Mouse (Mus musculus): ENCODE measurements at regions not wholly inside any gene's neighbourhood (a gene's known extent, or its start where the extent isn't known, plus 50 kb on each side); places are given as distances from the start of the nearest gene placed in this dataset.

DNA sequence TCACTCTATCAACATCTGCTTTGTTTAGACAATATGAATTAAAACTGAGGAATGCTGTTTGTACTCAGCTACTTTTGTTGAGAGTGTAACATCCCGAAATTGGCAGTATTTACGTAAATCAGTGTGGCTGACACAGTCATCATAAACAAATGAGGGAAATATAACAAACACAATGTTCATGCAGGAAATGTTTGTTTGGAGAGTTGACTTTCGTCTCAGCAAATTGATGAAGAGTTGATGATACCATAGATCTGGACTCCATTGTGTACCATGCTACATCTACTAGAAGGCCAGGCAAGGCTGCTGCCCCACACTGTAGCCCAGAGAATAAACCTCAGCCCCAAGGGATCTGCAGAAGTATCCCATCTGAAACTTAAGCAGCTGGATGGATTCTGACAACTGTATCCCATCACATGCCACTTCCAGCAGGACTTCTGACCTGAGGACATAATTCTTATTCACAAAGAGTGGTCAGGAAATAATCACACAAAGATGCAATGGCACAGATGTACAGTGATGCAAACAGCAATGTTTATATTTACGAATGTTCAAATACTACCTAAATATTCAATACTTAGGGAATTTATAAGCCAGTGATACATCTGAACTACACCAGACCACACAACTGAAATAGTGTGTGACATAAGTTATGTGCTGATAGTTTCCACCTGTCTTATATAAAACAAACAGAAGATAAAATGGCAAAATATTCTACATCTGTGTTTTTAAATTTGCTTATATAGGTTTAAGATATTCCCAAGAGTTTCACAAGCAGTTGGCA is 51.3 kb downstream of the Gm21897 start:
- Histone ChIP-seq H3K27ac (ENCODE audit: low read depth) (no peak overlapping the region), H3K27me3 (ENCODE audit: insufficient read depth, low read length) (no peaks in the 10 kb centered on the region), H3K4me3 (ENCODE audit: low read depth, low read length) (no peak overlapping the region), H3K9me3 (ENCODE audit: low read depth, low read length) (no peaks in the 10 kb centered on the region), H3K4me1 (ENCODE audit: insufficient read depth) (no peaks in the 10 kb centered on the region), H3K36me3 (ENCODE audit: insufficient read depth) (no peaks in the 10 kb centered on the region), H3K9ac (no peak overlapping the region), H3K4me2 (no peak overlapping the region)
- TF ChIP-seq CTCF (IDR thresholded peaks at IDR 0.05; ENCODE audit: low read depth), result peak; percentile 20; the same call in 1 of the 2 replicates
- ATAC-seq (ENCODE audit: insufficient read depth) (peak; percentile 99), DNase-seq (peak; percentile 97)
- WGBS, result 29% methylated on average over 4 of the region's 4 CpGs

DNA sequence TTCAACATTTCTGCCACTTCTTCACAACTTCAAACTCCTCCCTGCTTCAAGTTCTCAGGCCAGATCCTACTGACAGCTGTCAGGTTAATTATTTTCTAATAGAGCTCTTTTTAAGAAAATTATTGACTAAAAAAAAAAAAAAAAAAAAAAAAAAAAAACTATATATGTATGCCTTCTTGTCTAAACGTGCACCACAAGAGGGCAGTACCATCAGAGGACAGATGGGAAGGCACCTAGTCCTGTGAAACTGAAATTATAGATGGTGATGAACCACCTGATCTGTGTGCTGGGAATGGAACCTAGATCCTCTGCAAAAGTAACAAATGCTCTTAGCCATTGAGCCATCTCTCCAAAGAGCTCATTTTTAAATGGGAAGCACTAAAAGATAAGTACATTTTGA is 55.6 kb downstream of the Gm21897 start:
- H3K4me2 ChIP-seq, result no peak overlapping the region
- TF ChIP-seq CTCF (IDR thresholded peaks at IDR 0.05; ENCODE audit: low read depth), result peak; percentile 46
- no peaks in the 10 kb centered on the region for H3K4me1 ChIP-seq (ENCODE audit: insufficient read depth)
- no peaks in the 10 kb centered on the region for H3K27me3 ChIP-seq (ENCODE audit: insufficient read depth, low read length)
- 19% methylated on average over 1 of the region's 1 CpGs for WGBS
- no peak overlapping the region for H3K27ac ChIP-seq (ENCODE audit: low read depth)
- no peak for ATAC-seq (ENCODE audit: insufficient read depth)
- no peak overlapping the region for H3K9ac ChIP-seq
- H3K36me3 ChIP-seq (ENCODE audit: insufficient read depth), result no peaks in the 10 kb centered on the region
- DNase-seq, result no peak
- no peaks in the 10 kb centered on the region for H3K9me3 ChIP-seq (ENCODE audit: low read depth, low read length)
- no peak overlapping the region for H3K4me3 ChIP-seq (ENCODE audit: low read depth, low read length)

DNA sequence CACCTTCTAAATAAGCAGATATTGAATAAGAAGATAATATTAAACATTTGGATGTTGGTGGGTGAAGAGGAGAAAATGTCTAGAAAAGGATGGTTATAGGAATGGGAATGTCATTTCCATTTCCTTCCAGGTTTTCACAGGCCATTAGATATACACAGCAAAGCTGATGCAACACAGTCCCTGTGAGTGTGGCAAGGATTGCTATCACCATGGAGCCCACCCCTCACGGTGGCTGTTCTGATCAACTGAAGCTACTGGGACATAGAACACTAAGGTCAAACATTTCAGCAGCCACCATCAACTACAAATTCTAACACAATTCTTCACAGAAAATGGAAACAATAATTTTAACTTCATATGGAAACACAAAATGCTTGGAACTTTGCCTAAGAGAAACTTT is 56.7 kb downstream of the Gm21897 start:
- 32% methylated on average over 1 of the region's 1 CpGs for WGBS
- no peak overlapping the region for H3K4me3 ChIP-seq (ENCODE audit: low read depth, low read length)
- H3K27ac ChIP-seq (ENCODE audit: low read depth), result no peak overlapping the region; the same call in 1 of the 2 replicates
- H3K9ac ChIP-seq, result no peak overlapping the region
- no peak for TF ChIP-seq CTCF (IDR thresholded peaks at IDR 0.05; ENCODE audit: low read depth)
- DNase-seq (peak; percentile 38), ATAC-seq (ENCODE audit: insufficient read depth) (peak; percentile 52; the same call in 1 of the 2 replicates)
- H3K4me2 ChIP-seq, result no peak overlapping the region
- H3K27me3 ChIP-seq (ENCODE audit: insufficient read depth, low read length), result no peaks in the 10 kb centered on the region
- no peaks in the 10 kb centered on the region for H3K9me3 ChIP-seq (ENCODE audit: low read depth, low read length)
- no peaks in the 10 kb centered on the region for H3K36me3 ChIP-seq (ENCODE audit: insufficient read depth)
- no peaks in the 10 kb centered on the region for H3K4me1 ChIP-seq (ENCODE audit: insufficient read depth)

DNA sequence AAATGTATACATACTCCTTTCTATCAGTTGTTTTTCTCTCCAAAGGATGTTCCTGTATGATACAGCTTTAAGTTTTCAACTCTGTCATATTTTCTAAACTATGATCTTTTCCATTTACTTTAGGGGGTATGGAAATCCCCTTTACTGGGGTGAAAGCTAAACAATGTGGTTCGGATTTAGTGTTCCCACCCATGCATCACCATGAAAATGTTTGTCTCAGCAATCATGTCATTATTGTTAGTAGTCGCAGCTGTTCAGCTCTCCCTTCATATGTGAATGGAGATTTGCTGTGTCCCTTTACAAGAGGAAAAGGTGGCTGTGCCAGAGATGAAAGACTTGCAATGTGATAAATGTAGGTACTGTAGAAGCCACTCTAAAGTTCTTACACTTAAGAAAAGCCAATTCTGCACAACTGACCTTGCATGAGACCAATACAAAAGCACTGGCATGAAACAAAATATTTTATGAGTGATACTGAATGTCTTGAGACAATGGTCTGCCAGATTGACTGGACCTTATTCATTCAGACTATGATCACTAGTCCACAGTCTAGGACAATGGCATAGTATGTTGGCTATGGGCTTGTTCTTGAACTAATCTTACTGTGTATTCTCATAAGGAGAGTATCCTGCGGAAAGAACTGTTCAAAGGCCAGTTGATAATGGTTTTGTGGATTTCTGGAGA is 68.4 kb downstream of the Gm21897 start:
- Histone ChIP-seq H3K27ac (ENCODE audit: low read depth) (peak overlapping the region; percentile 94), H3K4me2 (peak overlapping the region; percentile 29; the same call in 1 of the 2 replicates), H3K4me3 (ENCODE audit: low read depth, low read length) (no peak overlapping the region), H3K9ac (no peak overlapping the region), H3K27me3 (ENCODE audit: insufficient read depth, low read length) (no peaks in the 10 kb centered on the region), H3K9me3 (ENCODE audit: low read depth, low read length) (no peaks in the 10 kb centered on the region), H3K36me3 (ENCODE audit: insufficient read depth) (no peaks in the 10 kb centered on the region), H3K4me1 (ENCODE audit: insufficient read depth) (peaks cover 21% of the 10 kb centered on the region)
- ATAC-seq (ENCODE audit: insufficient read depth), result peak; percentile 74
- 30% methylated on average over 3 of the region's 3 CpGs for WGBS
- DNase-seq, result peak; percentile 85
- no peak for TF ChIP-seq CTCF (IDR thresholded peaks at IDR 0.05; ENCODE audit: low read depth)

DNA sequence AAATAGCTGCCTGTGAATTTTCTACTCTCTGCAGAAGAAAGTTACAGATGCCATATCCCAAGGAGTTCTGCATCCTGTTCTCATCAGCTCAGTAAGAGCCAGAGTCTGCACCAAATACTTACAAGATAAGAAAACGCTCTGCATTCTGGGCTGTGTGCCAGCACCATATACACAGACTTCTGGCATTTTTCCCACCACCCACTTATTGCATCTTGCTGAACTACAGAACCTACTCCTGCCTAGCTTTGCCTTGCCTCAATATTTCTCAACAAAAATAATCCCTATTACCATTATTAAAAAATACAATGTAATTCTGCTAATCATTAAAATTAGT is 69.0 kb downstream of the Gm21897 start:
- Histone ChIP-seq H3K9ac (no peak overlapping the region), H3K36me3 (ENCODE audit: insufficient read depth) (no peaks in the 10 kb centered on the region), H3K4me3 (ENCODE audit: low read depth, low read length) (no peak overlapping the region), H3K9me3 (ENCODE audit: low read depth, low read length) (no peaks in the 10 kb centered on the region), H3K4me2 (no peak overlapping the region; the same call in 1 of the 2 replicates), H3K27me3 (ENCODE audit: insufficient read depth, low read length) (no peaks in the 10 kb centered on the region), H3K4me1 (ENCODE audit: insufficient read depth) (peaks cover 21% of the 10 kb centered on the region), H3K27ac (ENCODE audit: low read depth) (peak overlapping the region; percentile 94)
- peak; percentile 81 for ATAC-seq (ENCODE audit: insufficient read depth)
- no peak for TF ChIP-seq CTCF (IDR thresholded peaks at IDR 0.05; ENCODE audit: low read depth)
- WGBS, result 3% methylated on average over 1 of the region's 1 CpGs
- DNase-seq, result peak; percentile 99

DNA sequence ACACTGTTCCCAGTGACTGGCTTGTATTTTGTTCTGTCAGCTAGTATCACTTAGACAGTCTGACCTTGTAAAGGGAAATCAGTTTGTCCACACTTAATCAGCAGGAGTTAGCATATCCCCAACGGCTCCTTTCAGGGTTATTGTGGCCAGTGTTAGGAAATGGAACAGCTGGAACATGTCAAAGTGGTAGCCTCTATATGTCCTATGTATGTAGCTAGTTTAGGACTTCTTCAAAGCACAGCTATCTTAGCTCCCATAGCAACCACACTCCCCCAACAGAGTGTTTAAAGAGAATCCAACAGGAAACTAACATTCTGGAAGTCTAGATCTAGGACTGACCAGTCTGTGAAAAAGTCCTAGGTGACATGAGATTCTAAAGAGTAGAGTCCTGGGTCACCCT is 72.6 kb downstream of the Gm21897 start:
- DNase-seq, result peak; percentile 96
- 21% methylated on average over 1 of the region's 1 CpGs for WGBS
- H3K9ac ChIP-seq, result no peak overlapping the region

DNA sequence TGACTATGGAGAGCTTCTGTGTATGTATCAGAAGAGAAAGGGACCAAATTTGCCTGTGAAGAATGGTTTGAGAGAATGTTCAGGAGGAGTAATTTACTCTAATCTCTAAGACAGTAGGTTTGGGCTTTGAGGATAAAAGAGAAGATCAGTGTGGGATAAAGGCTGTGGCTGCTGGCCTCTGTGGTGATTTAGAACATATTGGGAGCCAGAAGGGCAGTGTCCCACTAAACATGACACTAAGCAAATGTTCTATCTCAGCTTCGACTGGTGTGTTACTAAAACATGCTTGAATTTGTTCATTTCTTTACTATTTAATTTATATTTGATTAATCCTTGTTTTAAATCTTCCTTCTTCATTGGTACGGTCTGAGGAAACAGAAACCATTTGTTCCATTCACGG is 113.1 kb downstream of the Gm21897 start:
- no peaks in the 10 kb centered on the region for H3K27me3 ChIP-seq (ENCODE audit: insufficient read depth, low read length)

More for the DNA sequence above, 72.6 kb downstream of the Gm21897 start:
- peak overlapping the region; percentile 68 for H3K27ac ChIP-seq (ENCODE audit: low read depth)
- no peak overlapping the region for H3K4me3 ChIP-seq (ENCODE audit: low read depth, low read length)
- H3K9me3 ChIP-seq (ENCODE audit: low read depth, low read length), result peaks cover 5% of the 10 kb centered on the region; the same call in 1 of the 2 replicates
- H3K4me1 ChIP-seq (ENCODE audit: insufficient read depth), result peaks cover 17% of the 10 kb centered on the region
- no peaks in the 10 kb centered on the region for H3K36me3 ChIP-seq (ENCODE audit: insufficient read depth)
- peak; percentile 95 for ATAC-seq (ENCODE audit: insufficient read depth)
- no peak for TF ChIP-seq CTCF (IDR thresholded peaks at IDR 0.05; ENCODE audit: low read depth)
- H3K4me2 ChIP-seq, result no peak overlapping the region
- H3K27me3 ChIP-seq (ENCODE audit: insufficient read depth, low read length), result no peaks in the 10 kb centered on the region

More for the DNA sequence above, 113.1 kb downstream of the Gm21897 start:
- Histone ChIP-seq H3K4me2 (no peak overlapping the region), H3K4me3 (ENCODE audit: low read depth, low read length) (no peak overlapping the region), H3K9ac (no peak overlapping the region), H3K36me3 (ENCODE audit: insufficient read depth) (no peaks in the 10 kb centered on the region), H3K4me1 (ENCODE audit: insufficient read depth) (no peaks in the 10 kb centered on the region), H3K9me3 (ENCODE audit: low read depth, low read length) (no peaks in the 10 kb centered on the region), H3K27ac (ENCODE audit: low read depth) (no peak overlapping the region)
- 57% methylated on average over 3 of the region's 3 CpGs for WGBS
- no peak for TF ChIP-seq CTCF (IDR thresholded peaks at IDR 0.05; ENCODE audit: low read depth)
- DNase-seq, result no peak
- ATAC-seq (ENCODE audit: insufficient read depth), result no peak
